Mouse (Mus musculus) heart, embryonic 10.5 days (tissue): ENCODE measurements around the gene Zfp661. TPM values are rescaled to one million over a fixed set of nuclear protein-coding genes. Genes with fewer than 3 reads are reported as not detected.
"Not testable (repeated sequence)": the region's sequence is repeated elsewhere in the genome, so short reads cannot be mapped to it uniquely, and the experiment has no call there.

Source experiments
- DNase-seq: peaks from one replicate; pipeline ENCODE4 v3.0.0-alpha.2; 2017; ENCODE audit warnings: low spot score
- H3K27ac ChIP-seq: fragments of 300-500 bp; sonication (generic); 2 replicates; pipeline ENCODE4 v1.5.1; 2016; ENCODE audit warnings: mild to moderate bottlenecking
- H3K27me3 ChIP-seq: fragments of 300-500 bp; sonication (generic); 2 replicates; pipeline ENCODE4 v1.6.1; 2016; ENCODE audit warnings: mild to moderate bottlenecking; ENCODE audit not compliant: poor library complexity, insufficient read depth, severe bottlenecking
- H3K36me3 ChIP-seq: fragments of 300-500 bp; sonication (generic); 2 replicates; pipeline ENCODE4 v1.6.1; 2016; ENCODE audit warnings: mild to moderate bottlenecking, moderate library complexity
- H3K4me1 ChIP-seq: fragments of 300-500 bp; sonication (generic); 2 replicates; pipeline ENCODE4 v1.6.1; 2016; ENCODE audit warnings: mild to moderate bottlenecking
- H3K4me3 ChIP-seq: fragments of 300-500 bp; sonication (generic); 2 replicates; pipeline ENCODE4 v1.5.1; 2016; ENCODE audit warnings: mild to moderate bottlenecking, moderate library complexity
- H3K9me3 ChIP-seq: fragments of 300-500 bp; sonication (generic); 2 replicates; pipeline ENCODE4 v1.6.1; 2016; ENCODE audit warnings: mild to moderate bottlenecking, moderate library complexity
- WGBS: fragments of 180-500 bp; shearing (Covaris S2); methylation state at CpG from one replicate; pipeline ENCODE4 v1.1.7; 2016; 5-methylcytosine and 5-hydroxymethylcytosine counted together
- polyA plus RNA-seq: library from polyadenylated mRNA; unstranded; fragments of >200 nt; fragmentation: Nextera tagmentation; extraction: Ambion mirVana; gene quantifications from 2 replicates; pipeline ENCODE4 v1.2.1, GENCODE M21; 2016

Zfp661 gene
- polyA plus RNA-seq, 1 experiment from 2014 or later: 4.4 TPM

GRCm38 (mm10) chr2:127605203-127605602 is 18.3 kb upstream of the Zfp661 start:
- H3K36me3 ChIP-seq: peaks cover 58% of the 10 kb centered on the region
- WGBS: 92% methylated on average over 3 of the region's 3 CpGs
- H3K4me3 ChIP-seq: no peak overlapping the region
- no peak for DNase-seq
- H3K9me3 ChIP-seq: no peaks in the 10 kb centered on the region
- H3K27ac ChIP-seq: no peak overlapping the region
- no peaks in the 10 kb centered on the region for H3K27me3 ChIP-seq
- peaks cover 19% of the 10 kb centered on the region for H3K4me1 ChIP-seq

GRCm38 (mm10) chr2:127603383-127603782 is 16.5 kb upstream of the Zfp661 start:
- H3K27ac ChIP-seq, H3K4me3 ChIP-seq, H3K4me1 ChIP-seq, H3K9me3 ChIP-seq, H3K27me3 ChIP-seq, DNase-seq: not testable (repeated sequence)
- WGBS: 47% methylated on average over 6 of the region's 8 CpGs
- peaks cover 76% of the 10 kb centered on the region for H3K36me3 ChIP-seq

GRCm38 (mm10) chr2:127590840-127591239 is 3.9 kb upstream of the Zfp661 start:
- Histone ChIP-seq H3K4me1 (peaks cover 28% of the 10 kb centered on the region), H3K27ac (no peak overlapping the region), H3K27me3 (no peaks in the 10 kb centered on the region), H3K4me3 (no peak overlapping the region), H3K36me3 (peaks cover 49% of the 10 kb centered on the region), H3K9me3 (no peaks in the 10 kb centered on the region)
- WGBS: 70% methylated on average over 4 of the region's 4 CpGs
- DNase-seq: no peak

GRCm38 (mm10) chr2:127590204-127590603 is 3.3 kb upstream of the Zfp661 start:
- Histone ChIP-seq H3K4me3 (peak overlapping the region; percentile 4; the same call in 1 of the 2 replicates), H3K27ac (no peak overlapping the region), H3K9me3 (no peaks in the 10 kb centered on the region), H3K4me1 (peaks cover 28% of the 10 kb centered on the region), H3K27me3 (no peaks in the 10 kb centered on the region), H3K36me3 (peaks cover 43% of the 10 kb centered on the region)
- DNase-seq: no peak
- 74% methylated on average over 15 of the region's 15 CpGs for WGBS

- Histone ChIP-seq H3K9me3 (no peaks in the 10 kb centered on the region), H3K36me3 (peaks cover 31% of the 10 kb centered on the region), H3K27ac (no peak overlapping the region), H3K27me3 (no peaks in the 10 kb centered on the region), H3K4me3 (no peak overlapping the region), H3K4me1 (peaks cover 28% of the 10 kb centered on the region)
- DNase-seq: no peak
- WGBS: 90% methylated on average over 9 of the region's 9 CpGs
These were observed 2.0 kb upstream of the Zfp661 start for GRCm38 (mm10) chr2:127588897-127589296.

GRCm38 (mm10) chr2:127587514-127587844 is 585 bp upstream of the Zfp661 start:
- under 1% methylated on average over 22 of the region's 22 CpGs for WGBS
- Histone ChIP-seq H3K9me3 (no peaks in the 10 kb centered on the region), H3K4me3 (peak overlapping the region; percentile 84), H3K4me1 (peaks cover 28% of the 10 kb centered on the region), H3K27ac (peak overlapping the region; percentile 99), H3K27me3 (no peaks in the 10 kb centered on the region), H3K36me3 (peaks cover 19% of the 10 kb centered on the region)
- no peak for DNase-seq

- H3K27me3 ChIP-seq: no peaks in the 10 kb centered on the region
- H3K27ac ChIP-seq: peak overlapping the region; percentile 80
- H3K4me1 ChIP-seq: peaks cover 23% of the 10 kb centered on the region
- DNase-seq: peak; percentile 98
- WGBS: 0% methylated on average over 24 of the region's 24 CpGs
- H3K36me3 ChIP-seq: 0 out of 2 replicates have a peak, but pooled peaks cover 2% of the 10 kb centered on the region
- H3K9me3 ChIP-seq: no peaks in the 10 kb centered on the region
- H3K4me3 ChIP-seq: peak overlapping the region; percentile 74
These were observed 2.4 kb downstream of the Zfp661 start for GRCm38 (mm10) chr2:127584436-127584858.

- Histone ChIP-seq H3K27ac (no peak overlapping the region), H3K27me3 (no peaks in the 10 kb centered on the region), H3K9me3 (no peaks in the 10 kb centered on the region), H3K36me3 (peaks cover 25% of the 10 kb centered on the region), H3K4me3 (no peak overlapping the region), H3K4me1 (no peaks in the 10 kb centered on the region)
- 57% methylated on average over 1 of the region's 1 CpGs for WGBS
- no peak for DNase-seq
These were observed 13.6 kb downstream of the Zfp661 start for GRCm38 (mm10) chr2:127573322-127573721.

- H3K36me3 ChIP-seq: no peaks in the 10 kb centered on the region
- WGBS: 18% methylated on average over 18 of the region's 18 CpGs
- peak; percentile 93 for DNase-seq
- H3K27me3 ChIP-seq: peaks cover 24% of the 10 kb centered on the region
- no peaks in the 10 kb centered on the region for H3K9me3 ChIP-seq
- no peaks in the 10 kb centered on the region for H3K4me1 ChIP-seq
- no peak overlapping the region for H3K27ac ChIP-seq
- peak overlapping the region; percentile 27; the same call in 1 of the 2 replicates for H3K4me3 ChIP-seq
These were observed 27.6 kb downstream of the Zfp661 start for GRCm38 (mm10) chr2:127559070-127559966.

GRCm38 (mm10) chr2:127551078-127551477 is 35.8 kb downstream of the Zfp661 start:
- WGBS: 48% methylated on average over 5 of the region's 5 CpGs
- Histone ChIP-seq H3K36me3 (no peaks in the 10 kb centered on the region), H3K4me1 (peaks cover 9% of the 10 kb centered on the region), H3K27ac (no peak overlapping the region), H3K4me3 (no peak overlapping the region), H3K9me3 (no peaks in the 10 kb centered on the region), H3K27me3 (peaks cover 13% of the 10 kb centered on the region; the same call in 1 of the 2 replicates)
- DNase-seq: no peak

GRCm38 (mm10) chr2:127550446-127550845 is 36.4 kb downstream of the Zfp661 start:
- DNase-seq: no peak
- 56% methylated on average over 1 of the region's 1 CpGs for WGBS
- Histone ChIP-seq H3K4me3 (no peak overlapping the region), H3K36me3 (no peaks in the 10 kb centered on the region), H3K9me3 (no peaks in the 10 kb centered on the region), H3K27ac (no peak overlapping the region), H3K27me3 (peaks cover 11% of the 10 kb centered on the region; the same call in 1 of the 2 replicates), H3K4me1 (peaks cover 9% of the 10 kb centered on the region)

GRCm38 (mm10) chr2:127549711-127550110 is 37.2 kb downstream of the Zfp661 start:
- Histone ChIP-seq H3K4me1 (peaks cover 9% of the 10 kb centered on the region), H3K4me3 (no peak overlapping the region), H3K27me3 (peaks cover 17% of the 10 kb centered on the region; the same call in 1 of the 2 replicates), H3K36me3 (no peaks in the 10 kb centered on the region), H3K27ac (no peak overlapping the region), H3K9me3 (no peaks in the 10 kb centered on the region)
- no peak for DNase-seq

- no peaks in the 10 kb centered on the region for H3K36me3 ChIP-seq
- H3K27ac ChIP-seq: no peak overlapping the region
- WGBS: 68% methylated on average over 5 of the region's 5 CpGs
- no peak for DNase-seq
- H3K27me3 ChIP-seq: peaks cover 29% of the 10 kb centered on the region
- no peaks in the 10 kb centered on the region for H3K9me3 ChIP-seq
- H3K4me1 ChIP-seq: peaks cover 9% of the 10 kb centered on the region
- H3K4me3 ChIP-seq: no peak overlapping the region
These were observed 38.4 kb downstream of the Zfp661 start for GRCm38 (mm10) chr2:127548342-127549074.
